Mouse (Mus musculus): ENCODE data around the gene Ccdc194. TPM values are rescaled to one million over a fixed set of nuclear protein-coding genes. Genes with fewer than 3 reads are reported as not detected.

The Ccdc194 gene
- polyA plus RNA-seq, 1 experiment from 2014 or later = 0.40 TPM

Other genes with a start within 250 kb of the Ccdc194 start
- 70.9 and 71.7 TPM in 2 replicates for gene Use1, start 158.9 kb downstream of the Ccdc194 start, polyA plus RNA-seq (2014; fragmentation: Nextera tagmentation; extraction: Ambion mirVana)
- 2.9 and 3.3 TPM in 2 replicates for gene Ocel1, start 154.4 kb downstream of the Ccdc194 start, polyA plus RNA-seq (2014; fragmentation: Nextera tagmentation; extraction: Ambion mirVana)
- 62.6 and 73.0 TPM in 2 replicates for gene Nr2f6, start 143.8 kb downstream of the Ccdc194 start, polyA plus RNA-seq (2014; fragmentation: Nextera tagmentation; extraction: Ambion mirVana)
- gene Ushbp1, start 129.9 kb downstream of the Ccdc194 start, polyA plus RNA-seq (2014; fragmentation: Nextera tagmentation; extraction: Ambion mirVana) = 2.4 and 3.3 TPM in 2 replicates
- 99.0 and 99.2 TPM in 2 replicates for gene Babam1, start 128.8 kb downstream of the Ccdc194 start, polyA plus RNA-seq (2014; fragmentation: Nextera tagmentation; extraction: Ambion mirVana)
- gene Ankle1, start 119.7 kb downstream of the Ccdc194 start, polyA plus RNA-seq (2014; fragmentation: Nextera tagmentation; extraction: Ambion mirVana) = 14.9 and 16.3 TPM in 2 replicates
- gene Abhd8, start 62.1 kb downstream of the Ccdc194 start, polyA plus RNA-seq (2014; fragmentation: Nextera tagmentation; extraction: Ambion mirVana) = 36.4 and 42.2 TPM in 2 replicates
- 249 and 251 TPM in 2 replicates for gene Mrpl34, start 60.8 kb downstream of the Ccdc194 start, polyA plus RNA-seq (2014; fragmentation: Nextera tagmentation; extraction: Ambion mirVana)
- 128 and 129 TPM in 2 replicates for gene Dda1, start 56.5 kb downstream of the Ccdc194 start, polyA plus RNA-seq (2014; fragmentation: Nextera tagmentation; extraction: Ambion mirVana)
- 4.0 and 4.7 TPM in 2 replicates for gene Ano8, start 39.7 kb downstream of the Ccdc194 start, polyA plus RNA-seq (2014; fragmentation: Nextera tagmentation; extraction: Ambion mirVana)
- 4.0 and 4.6 TPM in 2 replicates for gene Gtpbp3, start 37.6 kb downstream of the Ccdc194 start, polyA plus RNA-seq (2014; fragmentation: Nextera tagmentation; extraction: Ambion mirVana)
- 33.7 and 34.1 TPM in 2 replicates for gene Plvap, start 14.0 kb downstream of the Ccdc194 start, polyA plus RNA-seq (2014; fragmentation: Nextera tagmentation; extraction: Ambion mirVana)
- gene Bst2, start 11.7 kb upstream of the Ccdc194 start, polyA plus RNA-seq (2014; fragmentation: Nextera tagmentation; extraction: Ambion mirVana) = 5.0 and 6.1 TPM in 2 replicates
- 50.7 and 51.0 TPM in 2 replicates for gene Mvb12a, start 17.2 kb upstream of the Ccdc194 start, polyA plus RNA-seq (2014; fragmentation: Nextera tagmentation; extraction: Ambion mirVana)
- 0.12 and 0.14 TPM in 2 replicates for gene Tmem221, start 33.2 kb upstream of the Ccdc194 start, polyA plus RNA-seq (2014; fragmentation: Nextera tagmentation; extraction: Ambion mirVana)
- not detected in 2 replicates for gene Nxnl1, start 40.9 kb upstream of the Ccdc194 start, polyA plus RNA-seq (2014; fragmentation: Nextera tagmentation; extraction: Ambion mirVana)
- 8.6 and 12.4 TPM in 2 replicates for gene Slc27a1, start 43.2 kb upstream of the Ccdc194 start, polyA plus RNA-seq (2014; fragmentation: Nextera tagmentation; extraction: Ambion mirVana)
- 224 and 234 TPM in 2 replicates for gene Pgls, start 66.5 kb upstream of the Ccdc194 start, polyA plus RNA-seq (2014; fragmentation: Nextera tagmentation; extraction: Ambion mirVana)
- 3.2 and 3.6 TPM in 2 replicates for gene Fam129c, start 71.9 kb upstream of the Ccdc194 start, polyA plus RNA-seq (2014; fragmentation: Nextera tagmentation; extraction: Ambion mirVana)
- 39.5 and 42.8 TPM in 2 replicates for gene Colgalt1, start 85.3 kb upstream of the Ccdc194 start, polyA plus RNA-seq (2014; fragmentation: Nextera tagmentation; extraction: Ambion mirVana)
- 5.4 and 6.5 TPM in 2 replicates for gene Unc13a, start 146.0 kb upstream of the Ccdc194 start, polyA plus RNA-seq (2014; fragmentation: Nextera tagmentation; extraction: Ambion mirVana)
- 1.3 and 1.7 TPM in 2 replicates for gene Jak3, start 150.6 kb upstream of the Ccdc194 start, polyA plus RNA-seq (2014; fragmentation: Nextera tagmentation; extraction: Ambion mirVana)
- 0.44 and 0.48 TPM in 2 replicates for gene Insl3, start 163.5 kb upstream of the Ccdc194 start, polyA plus RNA-seq (2014; fragmentation: Nextera tagmentation; extraction: Ambion mirVana)
- gene B3gnt3, start 176.1 kb upstream of the Ccdc194 start, polyA plus RNA-seq (2014; fragmentation: Nextera tagmentation; extraction: Ambion mirVana) = 0.38 and 0.63 TPM in 2 replicates
- gene Fcho1, start 200.0 kb upstream of the Ccdc194 start, polyA plus RNA-seq (2014; fragmentation: Nextera tagmentation; extraction: Ambion mirVana) = 12.9 and 15.3 TPM in 2 replicates